Mouse (Mus musculus) heart, postnatal 0 days (tissue): ENCODE measurements around the gene Ugt1a6a.

Experiments used
- CTCF ChIP-seq: IDR thresholded peaks from 2 replicates; pipeline ENCODE4 v1.5.1; 2016; ENCODE audit warnings: antibody characterized with exemption, control low read depth, low read depth
- EP300 ChIP-seq: IDR thresholded peaks from 2 replicates; pipeline ENCODE4 v1.6.1; 2016; ENCODE audit warnings: antibody characterized with exemption, low read depth

GRCm38 (mm10) chr1:88260114-88260513, 125.5 kb downstream of the Ugt1a6a start:
- TF ChIP-seq EP300: no peak
- peak; percentile 24; the same call in 1 of the 2 replicates for TF ChIP-seq CTCF
